Comparison of ENCODE assay signal across 8 mouse cellular contexts in the genomic region with DNA sequence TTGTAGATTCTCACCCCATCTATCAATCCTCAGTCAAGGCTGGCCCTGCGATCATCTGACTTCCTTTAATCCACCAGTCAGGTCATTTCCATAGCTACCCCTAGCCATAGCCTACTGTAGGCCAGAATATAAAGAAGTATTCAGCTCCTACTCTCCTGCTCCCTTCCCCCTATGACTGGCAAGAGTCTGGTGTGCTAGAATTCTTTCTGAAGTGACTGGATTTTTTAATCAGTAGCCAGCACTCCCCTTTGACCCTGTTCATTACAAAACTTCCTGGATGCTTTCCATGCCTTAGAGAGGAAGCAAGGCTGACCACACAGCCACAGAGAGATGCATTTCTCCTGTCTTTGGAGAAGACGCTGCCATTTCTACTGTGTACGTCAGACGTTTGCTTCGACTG.
DNase-seq lines count a peak whose midpoint lies in the region; ATAC-seq lines count a peak whose summit lies in the region.
"Had no signal": no experiment of that assay in that cellular context is flagged by ENCODE, and none has a peak within 500 bp of the region (broad histone marks: within the 10 kb centered on the region; RNA-seq: fewer than 3 reads in every experiment).

No protein-coding gene starts in this region.

- H3K9ac ChIP-seq in lung, embryonic 15.5 days: no peak overlapping the region

- intact Hi-C loops in heart, postnatal 10 days (cut with DNase I): no loop called here

- H3K4me2 ChIP-seq in lung, embryonic 15.5 days: no peak overlapping the region

- peak overlapping the region; percentile 64 for H3K27ac ChIP-seq in lung, embryonic 15.5 days

- H3K4me1 ChIP-seq in lung, embryonic 15.5 days: peaks cover 26% of the 10 kb centered on the region

- DNase-seq in 3T3-L1 (ENCODE audit: low read depth, low spot score): peak; percentile 83
- peak; percentile 75 for DNase-seq in 416B (ENCODE audit: low read depth)
- peak; percentile 23 to 28 for DNase-seq in heart, postnatal 10 days
- DNase-seq in testis, postnatal 10 days (ENCODE audit: low spot score): no peak
- DNase-seq in B cell, adult 2 months: no peak
- no peak for DNase-seq in gastrocnemius, postnatal 10 days
- DNase-seq: thymus, postnatal 36 days had no signal

- 46% methylated on average over 5 of the region's 5 CpGs for WGBS in lung, embryonic 15.5 days

- ATAC-seq in lung, embryonic 15.5 days (ENCODE audit: borderline replicate concordance, extremely low read depth, low FRiP score, low TSS enrichment): peak; percentile 85

- no peaks in the 10 kb centered on the region for H3K36me3 ChIP-seq in lung, embryonic 15.5 days

- no peaks in the 10 kb centered on the region for H3K27me3 ChIP-seq in lung, embryonic 15.5 days

- no peak overlapping the region for H3K4me3 ChIP-seq in lung, embryonic 15.5 days

- H3K9me3 ChIP-seq in lung, embryonic 15.5 days: no peaks in the 10 kb centered on the region

Comparison
In these comparisons a context has a peak if more than half of its experiments do, and no peak if none do; other contexts are left out.
1. DNase-seq: peak in 3T3-L1 (single experiment), 416B (single experiment) and heart, postnatal 10 days (2 of 2); none in testis, postnatal 10 days (single experiment), B cell, adult 2 months (0 of 2) and gastrocnemius, postnatal 10 days (single experiment).